Mouse (Mus musculus): ENCODE results near the gene Hrg. TPM values are rescaled to one million over a fixed set of nuclear protein-coding genes. Genes with fewer than 3 reads are reported as not detected.
"Not testable (repeated sequence)": the region's sequence is repeated elsewhere in the genome, so short reads cannot be mapped to it uniquely, and the experiment has no call there.

Gene Hrg
- polyA plus RNA-seq, 1 experiment from 2014 or later = not detected

- H3K4me2 ChIP-seq; H3K36me3 ChIP-seq (ENCODE audit: control insufficient read depth, insufficient read depth, low read length); H3K9me3 ChIP-seq (replicated peaks; ENCODE audit: control insufficient read depth, low read length); H3K27me3 ChIP-seq (ENCODE audit: control insufficient read depth, insufficient read depth, low read length); H3K27ac ChIP-seq (ENCODE audit: low read depth, low read length); H3K4me1 ChIP-seq (ENCODE audit: control insufficient read depth, insufficient read depth, low read length); ATAC-seq (replicated peaks; ENCODE audit: insufficient number of reproducible peaks, low FRiP score, low TSS enrichment); H3K4me3 ChIP-seq (ENCODE audit: low read depth, low read length); H3K9ac ChIP-seq (ENCODE audit: low read depth, low read length): not testable (repeated sequence)
These were observed 8.9 kb upstream of the Hrg start for GRCm38 (mm10) chr16:22941825-22942476.

- Histone ChIP-seq H3K27me3 (ENCODE audit: control insufficient read depth, insufficient read depth, low read length) (no peaks in the 10 kb centered on the region), H3K9me3 (replicated peaks; ENCODE audit: control insufficient read depth, low read length) (no peaks in the 10 kb centered on the region), H3K36me3 (ENCODE audit: control insufficient read depth, insufficient read depth, low read length) (no peaks in the 10 kb centered on the region), H3K4me2 (no peak overlapping the region), H3K4me3 (ENCODE audit: low read depth, low read length) (no peak overlapping the region), H3K4me1 (ENCODE audit: control insufficient read depth, insufficient read depth, low read length) (no peaks in the 10 kb centered on the region), H3K27ac (ENCODE audit: low read depth, low read length) (no peak overlapping the region), H3K9ac (ENCODE audit: low read depth, low read length) (no peak overlapping the region)
- WGBS (ENCODE audit: insufficient replicate concordance) = 85% methylated on average over 2 of the region's 2 CpGs
- no peak for ATAC-seq (replicated peaks; ENCODE audit: insufficient number of reproducible peaks, low FRiP score, low TSS enrichment)
These were observed 3.5 kb upstream of the Hrg start for GRCm38 (mm10) chr16:22947371-22947770.

- Histone ChIP-seq H3K9me3 (replicated peaks; ENCODE audit: control insufficient read depth, low read length) (no peaks in the 10 kb centered on the region), H3K4me1 (ENCODE audit: control insufficient read depth, insufficient read depth, low read length) (no peaks in the 10 kb centered on the region), H3K4me2 (no peak overlapping the region), H3K36me3 (ENCODE audit: control insufficient read depth, insufficient read depth, low read length) (no peaks in the 10 kb centered on the region), H3K27ac (ENCODE audit: low read depth, low read length) (no peak overlapping the region), H3K27me3 (ENCODE audit: control insufficient read depth, insufficient read depth, low read length) (no peaks in the 10 kb centered on the region), H3K4me3 (ENCODE audit: low read depth, low read length) (no peak overlapping the region), H3K9ac (ENCODE audit: low read depth, low read length) (no peak overlapping the region)
- ATAC-seq (replicated peaks; ENCODE audit: insufficient number of reproducible peaks, low FRiP score, low TSS enrichment) = no peak
- 31% methylated on average over 4 of the region's 4 CpGs for WGBS (ENCODE audit: insufficient replicate concordance)
These were observed 2.2 kb downstream of the Hrg start for GRCm38 (mm10) chr16:22953069-22953468.

- no peak for ATAC-seq (replicated peaks; ENCODE audit: insufficient number of reproducible peaks, low FRiP score, low TSS enrichment)
- Histone ChIP-seq H3K4me3 (ENCODE audit: low read depth, low read length) (no peak overlapping the region), H3K27ac (ENCODE audit: low read depth, low read length) (no peak overlapping the region), H3K4me2 (no peak overlapping the region), H3K36me3 (ENCODE audit: control insufficient read depth, insufficient read depth, low read length) (no peaks in the 10 kb centered on the region), H3K9ac (ENCODE audit: low read depth, low read length) (no peak overlapping the region), H3K27me3 (ENCODE audit: control insufficient read depth, insufficient read depth, low read length) (no peaks in the 10 kb centered on the region), H3K4me1 (ENCODE audit: control insufficient read depth, insufficient read depth, low read length) (no peaks in the 10 kb centered on the region), H3K9me3 (replicated peaks; ENCODE audit: control insufficient read depth, low read length) (no peaks in the 10 kb centered on the region)
- 64% methylated on average over 13 of the region's 13 CpGs for WGBS (ENCODE audit: insufficient replicate concordance)
These were observed 4.7 kb downstream of the Hrg start for GRCm38 (mm10) chr16:22955397-22956084.

GRCm38 (mm10) chr16:22956085-22956439, 5.2 kb downstream of the Hrg start:
- Histone ChIP-seq H3K27ac (ENCODE audit: low read depth, low read length) (no peak overlapping the region), H3K27me3 (ENCODE audit: control insufficient read depth, insufficient read depth, low read length) (no peaks in the 10 kb centered on the region), H3K36me3 (ENCODE audit: control insufficient read depth, insufficient read depth, low read length) (no peaks in the 10 kb centered on the region), H3K4me1 (ENCODE audit: control insufficient read depth, insufficient read depth, low read length) (no peaks in the 10 kb centered on the region), H3K4me3 (ENCODE audit: low read depth, low read length) (no peak overlapping the region), H3K4me2 (no peak overlapping the region), H3K9me3 (replicated peaks; ENCODE audit: control insufficient read depth, low read length) (no peaks in the 10 kb centered on the region), H3K9ac (ENCODE audit: low read depth, low read length) (no peak overlapping the region)
- WGBS (ENCODE audit: insufficient replicate concordance) = 79% methylated on average over 11 of the region's 11 CpGs
- no peak for ATAC-seq (replicated peaks; ENCODE audit: insufficient number of reproducible peaks, low FRiP score, low TSS enrichment)

- 84% methylated on average over 8 of the region's 8 CpGs for WGBS (ENCODE audit: insufficient replicate concordance)
These were observed 10.2 kb downstream of the Hrg start for GRCm38 (mm10) chr16:22961073-22961472.

GRCm38 (mm10) chr16:22962256-22962655, 11.4 kb downstream of the Hrg start:
- H3K36me3 ChIP-seq (ENCODE audit: control insufficient read depth, insufficient read depth, low read length) = no peaks in the 10 kb centered on the region
- no peak overlapping the region for H3K27ac ChIP-seq (ENCODE audit: low read depth, low read length)
- no peak overlapping the region for H3K4me2 ChIP-seq
- 79% methylated on average over 5 of the region's 5 CpGs for WGBS (ENCODE audit: insufficient replicate concordance)
- no peaks in the 10 kb centered on the region for H3K9me3 ChIP-seq (replicated peaks; ENCODE audit: control insufficient read depth, low read length)
- no peak for ATAC-seq (replicated peaks; ENCODE audit: insufficient number of reproducible peaks, low FRiP score, low TSS enrichment)
- no peaks in the 10 kb centered on the region; the same call in 1 of the 2 replicates for H3K27me3 ChIP-seq (ENCODE audit: control insufficient read depth, insufficient read depth, low read length)
- no peaks in the 10 kb centered on the region for H3K4me1 ChIP-seq (ENCODE audit: control insufficient read depth, insufficient read depth, low read length)
- no peak overlapping the region for H3K4me3 ChIP-seq (ENCODE audit: low read depth, low read length)
- H3K9ac ChIP-seq (ENCODE audit: low read depth, low read length) = no peak overlapping the region

More at GRCm38 (mm10) chr16:22961073-22961472, 10.2 kb downstream of the Hrg start:
- no peak overlapping the region for H3K9ac ChIP-seq (ENCODE audit: low read depth, low read length)
- H3K27ac ChIP-seq (ENCODE audit: low read depth, low read length) = no peak overlapping the region
- no peak overlapping the region for H3K4me2 ChIP-seq
- H3K4me1 ChIP-seq (ENCODE audit: control insufficient read depth, insufficient read depth, low read length) = no peaks in the 10 kb centered on the region
- H3K4me3 ChIP-seq (ENCODE audit: low read depth, low read length) = no peak overlapping the region
- no peak for ATAC-seq (replicated peaks; ENCODE audit: insufficient number of reproducible peaks, low FRiP score, low TSS enrichment)
- no peaks in the 10 kb centered on the region for H3K36me3 ChIP-seq (ENCODE audit: control insufficient read depth, insufficient read depth, low read length)
- H3K27me3 ChIP-seq (ENCODE audit: control insufficient read depth, insufficient read depth, low read length) = no peaks in the 10 kb centered on the region; the same call in 1 of the 2 replicates
- H3K9me3 ChIP-seq (replicated peaks; ENCODE audit: control insufficient read depth, low read length) = no peaks in the 10 kb centered on the region

GRCm38 (mm10) chr16:22963293-22963692, 12.4 kb downstream of the Hrg start:
- Histone ChIP-seq H3K4me3 (ENCODE audit: low read depth, low read length) (no peak overlapping the region), H3K9me3 (replicated peaks; ENCODE audit: control insufficient read depth, low read length) (no peaks in the 10 kb centered on the region), H3K36me3 (ENCODE audit: control insufficient read depth, insufficient read depth, low read length) (no peaks in the 10 kb centered on the region), H3K9ac (ENCODE audit: low read depth, low read length) (no peak overlapping the region), H3K4me2 (no peak overlapping the region), H3K27me3 (ENCODE audit: control insufficient read depth, insufficient read depth, low read length) (no peaks in the 10 kb centered on the region; the same call in 1 of the 2 replicates), H3K27ac (ENCODE audit: low read depth, low read length) (no peak overlapping the region), H3K4me1 (ENCODE audit: control insufficient read depth, insufficient read depth, low read length) (no peaks in the 10 kb centered on the region)
- ATAC-seq (replicated peaks; ENCODE audit: insufficient number of reproducible peaks, low FRiP score, low TSS enrichment) = no peak
